Mouse (Mus musculus) ES-E14 (cell line): ENCODE measurements at regions not wholly inside any gene's neighbourhood (a gene's known extent, or its start where the extent isn't known, plus 50 kb on each side); places are given as distances from the start of the nearest gene placed in this dataset.
"Not testable (repeated sequence)": the region's sequence is repeated elsewhere in the genome, so short reads cannot be mapped to it uniquely, and the experiment has no call there.

ENCODE experiments used
- DNase-seq: peaks from one replicate; pipeline ENCODE4 v3.0.0-alpha.2; 2013; ENCODE audit warnings: low read depth, low spot score
- H3K27ac ChIP-seq: 2 replicates; pipeline ENCODE4 v1.5.1; 2012; ENCODE audit warnings: low read depth, mild to moderate bottlenecking, low read length, moderate library complexity, mixed read lengths; ENCODE audit not compliant: poor library complexity, insufficient read depth, severe bottlenecking
- H3K36me3 ChIP-seq: 2 replicates; pipeline ENCODE4 v1.6.1; 2012; ENCODE audit warnings: mild to moderate bottlenecking, low read length, moderate library complexity, mixed read lengths; ENCODE audit not compliant: control insufficient read depth, poor library complexity, insufficient read depth, severe bottlenecking
- H3K4me1 ChIP-seq, 2 experiments: fragments of 150-350 bp in 1 of 2; sonication (generic) in 1 of 2; 2 replicates each; pipeline ENCODE4 v1.6.1; 2012; ENCODE audit warnings: low read length in 2 of 2, mild to moderate bottlenecking in 1 of 2, mixed read lengths in 1 of 2; ENCODE audit not compliant: control insufficient read depth in 2 of 2, insufficient read depth in 2 of 2, poor library complexity in 1 of 2
- H3K4me3 ChIP-seq, 2 experiments: fragments of 150-350 bp in 1 of 2; sonication (generic) in 1 of 2; 2 replicates each; pipeline ENCODE4 v1.5.1; 2012; ENCODE audit warnings: low read length in 2 of 2, low read depth in 1 of 2, mild to moderate bottlenecking in 1 of 2, mixed read lengths in 1 of 2; ENCODE audit not compliant: insufficient read depth in 1 of 2, poor library complexity in 1 of 2, severe bottlenecking in 1 of 2
- H3K9ac ChIP-seq: 2 replicates; pipeline ENCODE4 v1.6.1; 2012; ENCODE audit warnings: low read depth, mild to moderate bottlenecking, low read length, mixed read lengths; ENCODE audit not compliant: poor library complexity, insufficient read depth, severe bottlenecking
- H3K9me3 ChIP-seq: fragments of 150-350 bp; sonication (generic); 2 replicates; pipeline ENCODE4 v1.6.1; 2012; ENCODE audit warnings: low read depth, mild to moderate bottlenecking, low read length; ENCODE audit not compliant: control insufficient read depth, insufficient read depth
- CHD2 ChIP-seq: IDR thresholded peaks from 2 replicates; pipeline ENCODE4 v1.6.1; 2014; ENCODE audit warnings: mild to moderate bottlenecking, low read depth, low read length, inconsistent platforms
- HCFC1 ChIP-seq: IDR thresholded peaks from 2 replicates; pipeline ENCODE4 v1.6.1; 2012; ENCODE audit warnings: low read length, inconsistent platforms, borderline replicate concordance; ENCODE audit not compliant: insufficient read depth
- MAFK ChIP-seq: IDR thresholded peaks from 2 replicates; pipeline ENCODE4 v1.6.1; 2014; ENCODE audit warnings: mild to moderate bottlenecking, low read depth, low read length, inconsistent platforms; ENCODE audit not compliant: insufficient read depth
- ZC3H11A ChIP-seq: IDR thresholded peaks from 2 replicates; pipeline ENCODE4 v1.6.1; 2012; ENCODE audit warnings: low read depth, mild to moderate bottlenecking, inconsistent platforms, low read length, borderline replicate concordance
- ZNF384 ChIP-seq: IDR thresholded peaks from 2 replicates; pipeline ENCODE4 v1.6.1; 2012; ENCODE audit warnings: low read depth, low read length, inconsistent platforms
- in situ Hi-C, 2 experiments: fragments of 600-800 bp; cut with MboI; formaldehyde crosslinking; loops; one replicate each; pipeline ENCODE4 v1.15.1; 2025; ENCODE audit warnings: low sequenced_read_pairs in 2 of 2, inconsistent platforms in 1 of 2; ENCODE audit not compliant: unreplicated experiment in 2 of 2

- DNase-seq = no peak
- TF ChIP-seq ZC3H11A (no peak), MAFK (no peak), CHD2 (no peak), ZNF384 (no peak), HCFC1 (no peak)
- in situ Hi-C loops = no loop called here
- Histone ChIP-seq H3K9me3 (no peaks in the 10 kb centered on the region), H3K27ac (no peak overlapping the region), H3K36me3 (no peaks in the 10 kb centered on the region), H3K4me3 (no peak overlapping the region), H3K4me1 (no peaks in the 10 kb centered on the region), H3K9ac (no peak overlapping the region)
Measured at GRCm38 (mm10) chr16:55504796-55505413, 207.1 kb upstream of the Zpld1 start.

GRCm38 (mm10) chr16:55504274-55504673, 206.5 kb upstream of the Zpld1 start:
- TF ChIP-seq CHD2 (no peak), HCFC1 (no peak), ZNF384 (no peak), ZC3H11A (no peak), MAFK (no peak)
- Histone ChIP-seq H3K36me3 (no peaks in the 10 kb centered on the region), H3K4me3 (no peak overlapping the region), H3K27ac (no peak overlapping the region), H3K9ac (no peak overlapping the region), H3K9me3 (no peaks in the 10 kb centered on the region), H3K4me1 (no peaks in the 10 kb centered on the region)
- in situ Hi-C loops = no loop called here
- no peak for DNase-seq

GRCm38 (mm10) chr16:55503273-55503672, 205.5 kb upstream of the Zpld1 start:
- H3K36me3 ChIP-seq = no peaks in the 10 kb centered on the region
- H3K9me3 ChIP-seq = no peaks in the 10 kb centered on the region
- no peak overlapping the region for H3K27ac ChIP-seq
- in situ Hi-C loops = no loop called here
- no peak overlapping the region for H3K9ac ChIP-seq
- peak; percentile 46 for DNase-seq
- H3K4me3 ChIP-seq = no peak overlapping the region
- TF ChIP-seq ZC3H11A (0 out of 2 replicates have a peak, but pooled peaks have one; percentile 14), HCFC1 (no peak)
- no peaks in the 10 kb centered on the region for H3K4me1 ChIP-seq

- H3K9me3 ChIP-seq, in situ Hi-C loops, H3K9ac ChIP-seq, DNase-seq, H3K4me3 ChIP-seq, H3K36me3 ChIP-seq, H3K4me1 ChIP-seq, H3K27ac ChIP-seq: not testable (repeated sequence)
Measured at GRCm38 (mm10) chr16:55499831-55500230, 202.0 kb upstream of the Zpld1 start.

- Histone ChIP-seq H3K27ac (no peak overlapping the region), H3K4me1 (no peaks in the 10 kb centered on the region), H3K9ac (no peak overlapping the region), H3K36me3 (no peaks in the 10 kb centered on the region), H3K9me3 (no peaks in the 10 kb centered on the region), H3K4me3 (no peak overlapping the region)
- no peak for DNase-seq
- in situ Hi-C loops = no loop called here
- no peak for TF ChIP-seq ZC3H11A
- no peak for TF ChIP-seq MAFK
- TF ChIP-seq CHD2 = no peak
- no peak for TF ChIP-seq HCFC1
- TF ChIP-seq ZNF384 = no peak
Measured at GRCm38 (mm10) chr16:55495051-55495450, 197.3 kb upstream of the Zpld1 start.
